Mouse (Mus musculus): ENCODE data around the gene Rab3b. TPM values are rescaled to one million over a fixed set of nuclear protein-coding genes. Genes with fewer than 3 reads are reported as not detected.

The Rab3b gene
- polyA plus RNA-seq, 1 experiment: 17.0 TPM

- no peak overlapping the region for H3K4me3 ChIP-seq (ENCODE audit: low read depth, low read length)
- H3K27ac ChIP-seq (ENCODE audit: insufficient read depth, low read length): no peak overlapping the region
- H3K9ac ChIP-seq (ENCODE audit: low read depth, poor library complexity, severe bottlenecking): no peak overlapping the region
- H3K4me1 ChIP-seq (ENCODE audit: control insufficient read depth, insufficient read depth, low read length): no peaks in the 10 kb centered on the region
- no peaks in the 10 kb centered on the region for H3K36me3 ChIP-seq (ENCODE audit: control insufficient read depth, insufficient read depth, low read length, poor library complexity, severe bottlenecking)
- H3K9me3 ChIP-seq (replicated peaks; ENCODE audit: control insufficient read depth, insufficient read depth, low read length, poor library complexity, severe bottlenecking): 0 out of 2 replicates have a peak, but pooled peaks cover 3% of the 10 kb centered on the region
- no peaks in the 10 kb centered on the region for H3K27me3 ChIP-seq (ENCODE audit: control insufficient read depth, insufficient read depth, low read length, poor library complexity, severe bottlenecking)
- TF ChIP-seq EP300 (IDR thresholded peaks at IDR 0.05; ENCODE audit: insufficient read depth, low read depth, low read length) (0 out of 2 replicates have a peak, but pooled peaks have one; percentile 35), CTCF (IDR thresholded peaks at IDR 0.05; ENCODE audit: low read depth, low read length) (no peak)
Measured at GRCm38 (mm10) chr4:108883815-108884214, 5.0 kb downstream of the Rab3b start.

- Histone ChIP-seq H3K4me1 (ENCODE audit: control insufficient read depth, insufficient read depth, low read length) (no peaks in the 10 kb centered on the region), H3K9ac (ENCODE audit: low read depth, poor library complexity, severe bottlenecking) (no peak overlapping the region), H3K36me3 (ENCODE audit: control insufficient read depth, insufficient read depth, low read length, poor library complexity, severe bottlenecking) (no peaks in the 10 kb centered on the region), H3K4me3 (ENCODE audit: low read depth, low read length) (no peak overlapping the region), H3K9me3 (replicated peaks; ENCODE audit: control insufficient read depth, insufficient read depth, low read length, poor library complexity, severe bottlenecking) (0 out of 2 replicates have a peak, but pooled peaks cover 3% of the 10 kb centered on the region), H3K27ac (ENCODE audit: insufficient read depth, low read length) (no peak overlapping the region), H3K27me3 (ENCODE audit: control insufficient read depth, insufficient read depth, low read length, poor library complexity, severe bottlenecking) (no peaks in the 10 kb centered on the region)
- TF ChIP-seq CTCF (IDR thresholded peaks at IDR 0.05; ENCODE audit: low read depth, low read length) (no peak), EP300 (IDR thresholded peaks at IDR 0.05; ENCODE audit: insufficient read depth, low read depth, low read length) (no peak), POLR2A (IDR thresholded peaks at IDR 0.05; ENCODE audit: insufficient read depth, low read length) (no peak)
Measured at GRCm38 (mm10) chr4:108887456-108887855, 8.6 kb downstream of the Rab3b start.

GRCm38 (mm10) chr4:108890876-108891275 lies 12.0 kb downstream of the Rab3b start:
- TF ChIP-seq CTCF (IDR thresholded peaks at IDR 0.05; ENCODE audit: low read depth, low read length): no peak
- no peak for TF ChIP-seq EP300 (IDR thresholded peaks at IDR 0.05; ENCODE audit: insufficient read depth, low read depth, low read length)
- TF ChIP-seq POLR2A (IDR thresholded peaks at IDR 0.05; ENCODE audit: insufficient read depth, low read length): no peak
- Histone ChIP-seq H3K27ac (ENCODE audit: insufficient read depth, low read length) (no peak overlapping the region), H3K9me3 (replicated peaks; ENCODE audit: control insufficient read depth, insufficient read depth, low read length, poor library complexity, severe bottlenecking) (0 out of 2 replicates have a peak, but pooled peaks cover 3% of the 10 kb centered on the region), H3K4me3 (ENCODE audit: low read depth, low read length) (no peak overlapping the region), H3K27me3 (ENCODE audit: control insufficient read depth, insufficient read depth, low read length, poor library complexity, severe bottlenecking) (no peaks in the 10 kb centered on the region), H3K4me1 (ENCODE audit: control insufficient read depth, insufficient read depth, low read length) (no peaks in the 10 kb centered on the region), H3K9ac (ENCODE audit: low read depth, poor library complexity, severe bottlenecking) (no peak overlapping the region), H3K36me3 (ENCODE audit: control insufficient read depth, insufficient read depth, low read length, poor library complexity, severe bottlenecking) (no peaks in the 10 kb centered on the region)

GRCm38 (mm10) chr4:108900421-108900820 lies 21.6 kb downstream of the Rab3b start:
- H3K4me1 ChIP-seq (ENCODE audit: control insufficient read depth, insufficient read depth, low read length): peaks cover 11% of the 10 kb centered on the region
- no peak for TF ChIP-seq CTCF (IDR thresholded peaks at IDR 0.05; ENCODE audit: low read depth, low read length)
- no peak for TF ChIP-seq EP300 (IDR thresholded peaks at IDR 0.05; ENCODE audit: insufficient read depth, low read depth, low read length)
- TF ChIP-seq POLR2A (IDR thresholded peaks at IDR 0.05; ENCODE audit: insufficient read depth, low read length): no peak
- no peak overlapping the region for H3K9ac ChIP-seq (ENCODE audit: low read depth, poor library complexity, severe bottlenecking)
- H3K27ac ChIP-seq (ENCODE audit: insufficient read depth, low read length): no peak overlapping the region
- no peaks in the 10 kb centered on the region for H3K27me3 ChIP-seq (ENCODE audit: control insufficient read depth, insufficient read depth, low read length, poor library complexity, severe bottlenecking)
- no peaks in the 10 kb centered on the region for H3K36me3 ChIP-seq (ENCODE audit: control insufficient read depth, insufficient read depth, low read length, poor library complexity, severe bottlenecking)
- no peak overlapping the region for H3K4me3 ChIP-seq (ENCODE audit: low read depth, low read length)
- no peaks in the 10 kb centered on the region for H3K9me3 ChIP-seq (replicated peaks; ENCODE audit: control insufficient read depth, insufficient read depth, low read length, poor library complexity, severe bottlenecking)

GRCm38 (mm10) chr4:108902886-108903285 lies 24.0 kb downstream of the Rab3b start:
- H3K9ac ChIP-seq (ENCODE audit: low read depth, poor library complexity, severe bottlenecking): no peak overlapping the region
- no peaks in the 10 kb centered on the region for H3K27me3 ChIP-seq (ENCODE audit: control insufficient read depth, insufficient read depth, low read length, poor library complexity, severe bottlenecking)
- H3K36me3 ChIP-seq (ENCODE audit: control insufficient read depth, insufficient read depth, low read length, poor library complexity, severe bottlenecking): no peaks in the 10 kb centered on the region
- H3K9me3 ChIP-seq (replicated peaks; ENCODE audit: control insufficient read depth, insufficient read depth, low read length, poor library complexity, severe bottlenecking): no peaks in the 10 kb centered on the region
- no peak overlapping the region for H3K4me3 ChIP-seq (ENCODE audit: low read depth, low read length)
- H3K4me1 ChIP-seq (ENCODE audit: control insufficient read depth, insufficient read depth, low read length): peaks cover 14% of the 10 kb centered on the region
- TF ChIP-seq CTCF (IDR thresholded peaks at IDR 0.05; ENCODE audit: low read depth, low read length): no peak
- TF ChIP-seq POLR2A (IDR thresholded peaks at IDR 0.05; ENCODE audit: insufficient read depth, low read length): no peak
- no peak for TF ChIP-seq EP300 (IDR thresholded peaks at IDR 0.05; ENCODE audit: insufficient read depth, low read depth, low read length)
- peak overlapping the region; percentile 34 for H3K27ac ChIP-seq (ENCODE audit: insufficient read depth, low read length)

- Histone ChIP-seq H3K4me3 (ENCODE audit: low read depth, low read length) (no peak overlapping the region), H3K27me3 (ENCODE audit: control insufficient read depth, insufficient read depth, low read length, poor library complexity, severe bottlenecking) (no peaks in the 10 kb centered on the region), H3K9me3 (replicated peaks; ENCODE audit: control insufficient read depth, insufficient read depth, low read length, poor library complexity, severe bottlenecking) (no peaks in the 10 kb centered on the region), H3K27ac (ENCODE audit: insufficient read depth, low read length) (peak overlapping the region; percentile 34), H3K4me1 (ENCODE audit: control insufficient read depth, insufficient read depth, low read length) (peaks cover 14% of the 10 kb centered on the region), H3K36me3 (ENCODE audit: control insufficient read depth, insufficient read depth, low read length, poor library complexity, severe bottlenecking) (no peaks in the 10 kb centered on the region), H3K9ac (ENCODE audit: low read depth, poor library complexity, severe bottlenecking) (no peak overlapping the region)
- TF ChIP-seq POLR2A (IDR thresholded peaks at IDR 0.05; ENCODE audit: insufficient read depth, low read length) (no peak), EP300 (IDR thresholded peaks at IDR 0.05; ENCODE audit: insufficient read depth, low read depth, low read length) (no peak), CTCF (IDR thresholded peaks at IDR 0.05; ENCODE audit: low read depth, low read length) (no peak)
Measured at GRCm38 (mm10) chr4:108903346-108903745, 24.5 kb downstream of the Rab3b start.

Data from ES-Bruce4 (cell line).